Mouse (Mus musculus): ENCODE data around the gene Mindy4. TPM values are rescaled to one million over a fixed set of nuclear protein-coding genes. Genes with fewer than 3 reads are reported as not detected.

The Mindy4 gene
- total and polyA plus RNA-seq, 2 experiments from 2014 or later = 11.9 to 12.5 TPM

DNA sequence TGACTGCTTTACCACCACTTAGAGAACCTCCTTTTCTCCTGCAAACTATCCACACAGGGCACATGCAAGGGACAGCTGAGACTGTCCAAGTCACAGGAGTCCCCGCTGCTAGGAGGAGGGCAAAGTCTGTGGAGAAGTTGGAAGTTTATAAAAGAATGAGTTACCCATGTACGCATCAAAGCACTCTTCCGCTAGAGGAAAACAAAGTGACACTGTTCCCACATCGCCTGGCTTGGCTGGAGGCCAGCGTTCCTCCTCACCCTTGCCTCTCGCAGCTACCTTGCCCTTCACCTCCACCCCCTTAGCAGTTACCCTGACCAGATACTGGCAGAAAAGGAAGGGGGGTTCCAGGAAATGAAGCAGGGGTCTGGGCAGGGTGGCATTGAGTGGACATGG is 154.5 kb downstream of the Mindy4 start:
- DNase-seq = no peak

DNA sequence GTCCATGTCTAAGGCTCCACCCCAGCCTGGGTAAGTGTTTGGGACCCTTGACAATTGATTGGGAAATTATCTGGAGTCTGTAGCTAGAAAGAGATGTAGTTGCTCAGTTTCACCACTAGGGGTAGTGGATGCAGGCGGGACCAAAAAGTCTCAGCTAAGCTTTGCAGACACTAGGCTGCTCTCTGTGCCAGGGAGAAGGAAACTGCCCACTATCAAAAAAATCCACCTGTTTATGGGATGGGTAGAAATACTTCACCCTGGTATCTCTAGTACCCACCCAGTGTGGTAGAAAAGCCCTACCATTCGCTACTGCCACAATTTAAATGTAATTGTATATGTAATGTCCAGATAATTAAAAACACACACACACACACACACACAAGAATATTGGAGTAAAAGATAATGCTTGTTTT is 155.6 kb downstream of the Mindy4 start:
- Histone ChIP-seq H3K4me3 (ENCODE audit: low read depth, low read length) (no peak overlapping the region), H3K27ac (ENCODE audit: low read depth, low read length) (no peak overlapping the region), H3K9ac (no peak overlapping the region), H3K9me3 (ENCODE audit: low read length) (no peaks in the 10 kb centered on the region), H3K4me1 (ENCODE audit: insufficient read depth) (no peaks in the 10 kb centered on the region), H3K27me3 (ENCODE audit: insufficient read depth, low read length) (no peaks in the 10 kb centered on the region), H3K36me3 (ENCODE audit: insufficient read depth) (no peaks in the 10 kb centered on the region), H3K4me2 (ENCODE audit: low read depth) (no peak overlapping the region)
- TF ChIP-seq CTCF (IDR thresholded peaks at IDR 0.05; ENCODE audit: low read depth) = peak; percentile 79
- DNase-seq (peak; percentile 33), ATAC-seq (peak; percentile 34; the same call in 1 of the 2 replicates)
- 30% methylated on average over 2 of the region's 2 CpGs for WGBS

More for the DNA sequence above, 154.5 kb downstream of the Mindy4 start:
- Histone ChIP-seq H3K4me1 (ENCODE audit: insufficient read depth) (no peaks in the 10 kb centered on the region), H3K27ac (ENCODE audit: low read depth, low read length) (no peak overlapping the region), H3K9me3 (ENCODE audit: low read length) (no peaks in the 10 kb centered on the region), H3K4me3 (ENCODE audit: low read depth, low read length) (no peak overlapping the region), H3K27me3 (ENCODE audit: insufficient read depth, low read length) (no peaks in the 10 kb centered on the region), H3K36me3 (ENCODE audit: insufficient read depth) (no peaks in the 10 kb centered on the region), H3K9ac (no peak overlapping the region), H3K4me2 (ENCODE audit: low read depth) (no peak overlapping the region)
- no peak for TF ChIP-seq CTCF (IDR thresholded peaks at IDR 0.05; ENCODE audit: low read depth)
- ATAC-seq = no peak
- WGBS = 19% methylated on average over 6 of the region's 6 CpGs

DNA sequence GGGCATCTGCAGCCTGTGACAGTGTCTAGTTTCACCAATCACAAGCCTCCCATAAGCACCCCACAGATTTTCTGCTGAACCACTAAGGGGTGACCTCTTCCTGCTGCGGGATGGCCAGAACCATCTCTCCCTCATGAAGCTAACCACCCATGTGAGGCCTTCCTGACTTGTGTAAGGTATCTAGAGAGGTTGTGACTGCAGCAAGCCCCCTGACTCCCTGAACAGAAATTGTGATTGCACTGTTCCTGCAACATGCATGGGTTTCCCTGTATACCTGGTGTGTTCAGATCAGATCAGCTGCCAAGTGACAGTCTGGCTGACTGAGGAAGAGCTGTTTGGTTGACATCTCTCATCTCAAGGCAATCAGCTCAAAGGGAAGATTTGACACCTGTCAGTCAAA is 159.5 kb downstream of the Mindy4 start:
- H3K27me3 ChIP-seq (ENCODE audit: insufficient read depth, low read length) = no peaks in the 10 kb centered on the region
- no peak overlapping the region for H3K9ac ChIP-seq
- WGBS = 96% methylated on average over 1 of the region's 1 CpGs
- H3K4me1 ChIP-seq (ENCODE audit: insufficient read depth) = no peaks in the 10 kb centered on the region
- H3K9me3 ChIP-seq (ENCODE audit: low read length) = no peaks in the 10 kb centered on the region
- ATAC-seq (no peak), DNase-seq (no peak)
- no peak for TF ChIP-seq CTCF (IDR thresholded peaks at IDR 0.05; ENCODE audit: low read depth)
- no peaks in the 10 kb centered on the region for H3K36me3 ChIP-seq (ENCODE audit: insufficient read depth)
- H3K4me2 ChIP-seq (ENCODE audit: low read depth) = no peak overlapping the region
- no peak overlapping the region for H3K4me3 ChIP-seq (ENCODE audit: low read depth, low read length)
- no peak overlapping the region for H3K27ac ChIP-seq (ENCODE audit: low read depth, low read length)

DNA sequence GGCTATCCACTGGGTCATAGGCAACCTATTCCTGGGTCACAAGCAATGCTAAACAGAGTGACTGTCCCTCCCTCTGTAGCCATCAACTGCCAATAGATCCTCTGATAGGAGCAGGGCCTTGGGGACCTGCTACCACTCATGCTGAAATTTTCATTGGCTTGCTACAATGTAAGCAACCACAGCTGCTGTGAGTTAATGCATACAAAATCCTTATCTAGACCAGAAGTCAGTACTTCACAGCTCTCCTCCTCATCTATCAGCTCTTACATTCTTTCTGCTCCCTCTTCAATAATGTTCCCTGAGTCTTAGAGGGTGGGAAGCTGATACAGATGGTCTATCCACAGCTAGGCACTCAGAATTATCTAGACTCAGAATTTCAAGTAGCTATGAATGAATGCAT is 163.9 kb downstream of the Mindy4 start:
- Histone ChIP-seq H3K4me1 (ENCODE audit: insufficient read depth) (no peaks in the 10 kb centered on the region), H3K9me3 (ENCODE audit: low read length) (no peaks in the 10 kb centered on the region), H3K9ac (no peak overlapping the region), H3K4me3 (ENCODE audit: low read depth, low read length) (no peak overlapping the region), H3K27ac (ENCODE audit: low read depth, low read length) (no peak overlapping the region), H3K36me3 (ENCODE audit: insufficient read depth) (no peaks in the 10 kb centered on the region), H3K4me2 (ENCODE audit: low read depth) (no peak overlapping the region), H3K27me3 (ENCODE audit: insufficient read depth, low read length) (no peaks in the 10 kb centered on the region)
- TF ChIP-seq CTCF (IDR thresholded peaks at IDR 0.05; ENCODE audit: low read depth) = no peak
- ATAC-seq (no peak), DNase-seq (no peak)

Small RNAs within 50 kb of the gene (microRNA-seq; reads per million reads assigned to microRNA genes)
- 0 reads per million in 2 experiments for gene Gm25458

Other genes starting within 250 kb of the Mindy4 start
- 1.8 and 2.3 TPM in 2 replicates for gene Nod1, start 230.8 kb upstream of the Mindy4 start, total RNA-seq (2014; rRNA removed)
- gene Nod1, start 230.8 kb upstream of the Mindy4 start, polyA plus RNA-seq (2015; fragmentation: Nextera tagmentation; extraction: Ambion mirVana) = 1.5 and 2.0 TPM in 2 replicates
- gene Ggct, start 210.4 kb upstream of the Mindy4 start, total RNA-seq (2014; rRNA removed) = 2.8 and 3.7 TPM in 2 replicates
- 22.2 and 26.6 TPM in 2 replicates for gene Ggct, start 210.4 kb upstream of the Mindy4 start, polyA plus RNA-seq (2015; fragmentation: Nextera tagmentation; extraction: Ambion mirVana)
- gene Gars, start 165.4 kb upstream of the Mindy4 start, total RNA-seq (2014; rRNA removed) = 180 and 191 TPM in 2 replicates
- 222 TPM in 2 replicates for gene Gars, start 165.4 kb upstream of the Mindy4 start, polyA plus RNA-seq (2015; fragmentation: Nextera tagmentation; extraction: Ambion mirVana)
- gene Crhr2, start 70.4 kb upstream of the Mindy4 start, total RNA-seq (2014; rRNA removed) = 1.1 and 1.3 TPM in 2 replicates
- 1.2 and 1.6 TPM in 2 replicates for gene Crhr2, start 70.4 kb upstream of the Mindy4 start, polyA plus RNA-seq (2015; fragmentation: Nextera tagmentation; extraction: Ambion mirVana)
- not detected in 2 replicates for gene Inmt, start 28.3 kb upstream of the Mindy4 start, total RNA-seq (2014; rRNA removed)
- 0.13 TPM in 1 of 2 replicates, not detected in the other for gene Inmt, start 28.3 kb upstream of the Mindy4 start, polyA plus RNA-seq (2015; fragmentation: Nextera tagmentation; extraction: Ambion mirVana)
- gene Aqp1, start 133.0 kb downstream of the Mindy4 start, total RNA-seq (2014; rRNA removed) = 10.3 and 13.0 TPM in 2 replicates
- gene Aqp1, start 133.0 kb downstream of the Mindy4 start, polyA plus RNA-seq (2015; fragmentation: Nextera tagmentation; extraction: Ambion mirVana) = 11.0 and 11.9 TPM in 2 replicates
- not detected in 2 replicates for gene Ghrhr, start 172.9 kb downstream of the Mindy4 start, total RNA-seq (2014; rRNA removed)
- not detected in 2 replicates for gene Ghrhr, start 172.9 kb downstream of the Mindy4 start, polyA plus RNA-seq (2015; fragmentation: Nextera tagmentation; extraction: Ambion mirVana)
- gene Adcyap1r1, start 248.6 kb downstream of the Mindy4 start, total RNA-seq (2014; rRNA removed) = 91.8 and 120 TPM in 2 replicates
- 30.3 and 43.4 TPM in 2 replicates for gene Adcyap1r1, start 248.6 kb downstream of the Mindy4 start, polyA plus RNA-seq (2015; fragmentation: Nextera tagmentation; extraction: Ambion mirVana)

All from forebrain, postnatal 0 days (tissue).